Mouse (Mus musculus) CH12.LX (cell line): Measurements from ENCODE around the gene Arhgap5. TPM values are rescaled to one million over a fixed set of nuclear protein-coding genes. Genes with fewer than 3 reads are reported as not detected.

Source experiments
- DNase-seq: peaks from one replicate; pipeline ENCODE4 v3.0.0-alpha.2; 2013; ENCODE audit errors: extremely low read depth
- H3K27ac ChIP-seq: 2 replicates; pipeline ENCODE4 v1.5.1; 2012; ENCODE audit warnings: low read depth, mild to moderate bottlenecking, control low read depth, moderate library complexity; ENCODE audit not compliant: insufficient read depth
- H3K27me3 ChIP-seq: replicated peaks from 2 replicates; pipeline ENCODE3; 2012; ENCODE audit warnings: inconsistent platforms
- H3K36me3 ChIP-seq, 2 experiments: replicated peaks in 1 of 2; 2 replicates each; pipeline versions ENCODE3 to v1.6.1; 2012; ENCODE audit warnings: inconsistent platforms in 1 of 2, low read length in 1 of 2, mild to moderate bottlenecking in 1 of 2, mixed read lengths in 1 of 2, moderate library complexity in 1 of 2; ENCODE audit not compliant: control insufficient read depth in 1 of 2, insufficient read depth in 1 of 2
- H3K4me1 ChIP-seq, 2 experiments: 2 replicates each; pipeline ENCODE4 v1.6.1; 2012; ENCODE audit warnings: inconsistent platforms in 1 of 2, moderate library complexity in 1 of 2; ENCODE audit not compliant: insufficient read depth in 2 of 2, control insufficient read depth in 1 of 2
- H3K4me2 ChIP-seq: 2 replicates; pipeline ENCODE4 v1.6.1; 2012; ENCODE audit warnings: low read depth, mild to moderate bottlenecking, control low read depth; ENCODE audit not compliant: poor library complexity, insufficient read depth, severe bottlenecking
- H3K4me3 ChIP-seq, 3 experiments: fragments of 150-350 bp in 1 of 3; sonication (generic) in 1 of 3; replicated peaks in 1 of 3; 2 replicates each; pipeline versions ENCODE3 to v1.5.1; 2011 to 2012; ENCODE audit warnings: low read depth in 2 of 3, low read length in 2 of 3, mild to moderate bottlenecking in 2 of 3, moderate library complexity in 2 of 3, control low read depth in 1 of 3, improper control_type of control experiment in 1 of 3, inconsistent platforms in 1 of 3, mixed read lengths in 1 of 3; ENCODE audit not compliant: poor library complexity in 1 of 3
- H3K79me2 ChIP-seq: replicated peaks from 2 replicates; pipeline ENCODE4 v1.6.1; 2012; ENCODE audit warnings: mild to moderate bottlenecking, moderate library complexity; ENCODE audit not compliant: control insufficient read depth, poor library complexity, insufficient read depth, severe bottlenecking; ENCODE audit errors: extremely low read depth
- H3K9ac ChIP-seq: 2 replicates; pipeline ENCODE4 v1.6.1; 2012; ENCODE audit warnings: low read depth, mild to moderate bottlenecking, control low read depth, moderate library complexity; ENCODE audit not compliant: insufficient read depth
- H3K9me3 ChIP-seq: replicated peaks from 2 replicates; pipeline ENCODE3; 2012; ENCODE audit warnings: low read length, inconsistent platforms, mixed read lengths
- BHLHE40 ChIP-seq: IDR thresholded peaks from 2 replicates; pipeline ENCODE4 v1.6.1; 2011; ENCODE audit warnings: mild to moderate bottlenecking, low read depth, low read length, improper control_type of control experiment
- CHD2 ChIP-seq: IDR thresholded peaks from 2 replicates; pipeline ENCODE4 v1.6.1; 2011; ENCODE audit warnings: low read length, improper control_type of control experiment
- E2F4 ChIP-seq: IDR thresholded peaks from 2 replicates; pipeline ENCODE4 v1.6.1; 2011; ENCODE audit warnings: low read depth, low read length, improper control_type of control experiment; ENCODE audit not compliant: insufficient replicate concordance
- ELF1 ChIP-seq: IDR thresholded peaks from 2 replicates; pipeline ENCODE4 v1.6.1; 2014; ENCODE audit warnings: low read depth, mild to moderate bottlenecking, inconsistent platforms, low read length, improper control_type of control experiment
- EP300 ChIP-seq: IDR thresholded peaks from 2 replicates; pipeline ENCODE4 v1.6.1; 2011; ENCODE audit warnings: low read length, improper control_type of control experiment
- GABPA ChIP-seq: IDR thresholded peaks from 2 replicates; pipeline ENCODE4 v1.6.1; 2012; ENCODE audit warnings: low read depth, low read length, improper control_type of control experiment, inconsistent platforms; ENCODE audit not compliant: insufficient replicate concordance
- HCFC1 ChIP-seq: IDR thresholded peaks from 2 replicates; pipeline ENCODE4 v1.6.1; 2012; ENCODE audit warnings: low read depth, mild to moderate bottlenecking, inconsistent platforms, low read length, improper control_type of control experiment
- IRF4 ChIP-seq: IDR thresholded peaks from 2 replicates; pipeline ENCODE4 v1.6.1; 2014; ENCODE audit warnings: low read depth, mild to moderate bottlenecking, inconsistent platforms, low read length, improper control_type of control experiment
- JUN ChIP-seq: IDR thresholded peaks from 2 replicates; pipeline ENCODE4 v1.6.1; 2011; ENCODE audit warnings: low read depth, mild to moderate bottlenecking, low read length, improper control_type of control experiment, moderate library complexity; ENCODE audit not compliant: insufficient read depth
- JUND ChIP-seq: conservative IDR thresholded peaks from 2 replicates; pipeline ENCODE4 v1.6.1; 2011; ENCODE audit warnings: low read depth, low read length, improper control_type of control experiment
- MAFK ChIP-seq: IDR thresholded peaks from 2 replicates; pipeline ENCODE4 v1.6.1; 2011; ENCODE audit warnings: low read length, improper control_type of control experiment; ENCODE audit not compliant: insufficient replicate concordance
- MAZ ChIP-seq: IDR thresholded peaks from 2 replicates; pipeline ENCODE4 v1.6.1; 2012; ENCODE audit warnings: low read depth, mild to moderate bottlenecking, inconsistent platforms, low read length, improper control_type of control experiment, moderate library complexity
- MEF2A ChIP-seq: IDR thresholded peaks from 2 replicates; pipeline ENCODE4 v1.6.1; 2014; ENCODE audit warnings: low read depth, mild to moderate bottlenecking, inconsistent platforms, low read length, improper control_type of control experiment, borderline replicate concordance
- MXI1 ChIP-seq: IDR thresholded peaks from 2 replicates; pipeline ENCODE4 v1.6.1; 2011; ENCODE audit warnings: mild to moderate bottlenecking, low read depth, low read length, improper control_type of control experiment
- MYC ChIP-seq: IDR thresholded peaks from 2 replicates; pipeline ENCODE4 v1.6.1; 2011; ENCODE audit warnings: low read depth, mild to moderate bottlenecking, improper control_type of control experiment, low read length
- NELFE ChIP-seq: IDR thresholded peaks from 2 replicates; pipeline ENCODE4 v1.6.1; 2011; ENCODE audit warnings: low read depth, low read length, improper control_type of control experiment
- NRF1 ChIP-seq: IDR thresholded peaks from 2 replicates; pipeline ENCODE4 v1.6.1; 2014; ENCODE audit warnings: low read depth, mild to moderate bottlenecking, inconsistent platforms, low read length, improper control_type of control experiment, moderate library complexity
- POLR2A ChIP-seq: IDR thresholded peaks from 2 replicates; pipeline ENCODE4 v1.6.1; 2011; ENCODE audit warnings: low read depth, mild to moderate bottlenecking, improper control_type of control experiment, low read length
- POLR2AphosphoS2 ChIP-seq: IDR thresholded peaks from 2 replicates; pipeline ENCODE4 v1.6.1; 2011; ENCODE audit warnings: low read depth, low read length, improper control_type of control experiment
- RCOR1 ChIP-seq: conservative IDR thresholded peaks from 2 replicates; pipeline ENCODE4 v1.6.1; 2012; ENCODE audit warnings: low read depth, mild to moderate bottlenecking, inconsistent platforms, low read length, improper control_type of control experiment
- SMC3 ChIP-seq: IDR thresholded peaks from 2 replicates; pipeline ENCODE4 v1.6.1; 2011; ENCODE audit warnings: low read depth, low read length, improper control_type of control experiment
- TBP ChIP-seq: conservative IDR thresholded peaks from 2 replicates; pipeline ENCODE4 v1.6.1; 2011; ENCODE audit warnings: low read depth, low read length, improper control_type of control experiment
- TCF12 ChIP-seq: IDR thresholded peaks from 2 replicates; pipeline ENCODE4 v1.6.1; 2014; ENCODE audit warnings: low read depth, mild to moderate bottlenecking, inconsistent platforms, low read length, improper control_type of control experiment
- UBTF ChIP-seq: IDR thresholded peaks from 2 replicates; pipeline ENCODE4 v1.6.1; 2012; ENCODE audit warnings: low read depth, mild to moderate bottlenecking, inconsistent platforms, low read length, improper control_type of control experiment, moderate library complexity
- USF2 ChIP-seq: conservative IDR thresholded peaks from 2 replicates; pipeline ENCODE4 v1.6.1; 2011; ENCODE audit warnings: low read depth, low read length, improper control_type of control experiment
- ZC3H11A ChIP-seq: IDR thresholded peaks from 2 replicates; pipeline ENCODE4 v1.6.1; 2012; ENCODE audit warnings: low read depth, mild to moderate bottlenecking, inconsistent platforms, low read length, improper control_type of control experiment
- ZKSCAN1 ChIP-seq: IDR thresholded peaks from 2 replicates; pipeline ENCODE4 v1.6.1; 2012; ENCODE audit warnings: low read depth, inconsistent platforms, low read length, improper control_type of control experiment, borderline replicate concordance
- ZNF384 ChIP-seq: IDR thresholded peaks from 2 replicates; pipeline ENCODE4 v1.6.1; 2012; ENCODE audit warnings: low read depth, low read length, improper control_type of control experiment, inconsistent platforms
- dilution Hi-C: fragments of 300-500 bp; cut with MboI; formaldehyde crosslinking; loops from 2 replicates; pipeline ENCODE4 v1.14.3; 2020; ENCODE audit warnings: low sequenced_read_pairs; ENCODE audit not compliant: extremely low pct_unique_long_range_greater_than_20kb, extremely low pct_ligation_motif_present
- in situ Hi-C: fragments of 300-500 bp; cut with MboI; formaldehyde crosslinking; loops from 3 replicates; pipeline ENCODE4 v1.14.3; 2019; ENCODE audit warnings: low sequenced_read_pairs, low pct_ligation_motif_present, low pct_unique_long_range_greater_than_20kb, mixed read lengths
- polyA plus RNA-seq: library from polyadenylated mRNA; unstranded; fragments of >175 nt; gene quantifications from 2 replicates; pipeline ENCODE4 v1.2.1, GENCODE M21; 2012; ENCODE audit warnings: low read depth; ENCODE audit not compliant: insufficient read length
- total RNA-seq, 2 experiments: library from RNA; depleted of rRNA; stranded (reverse); fragments of 300-350 nt in 1 of 2; fragments of >200 nt in 1 of 2; gene quantifications; 2 replicates each; pipeline ENCODE4 v1.2.3; 2012 to 2014

Arhgap5 gene
- total and polyA plus RNA-seq, 3 experiments: 12.0 to 42.7 (median 13.0) TPM

DNA sequence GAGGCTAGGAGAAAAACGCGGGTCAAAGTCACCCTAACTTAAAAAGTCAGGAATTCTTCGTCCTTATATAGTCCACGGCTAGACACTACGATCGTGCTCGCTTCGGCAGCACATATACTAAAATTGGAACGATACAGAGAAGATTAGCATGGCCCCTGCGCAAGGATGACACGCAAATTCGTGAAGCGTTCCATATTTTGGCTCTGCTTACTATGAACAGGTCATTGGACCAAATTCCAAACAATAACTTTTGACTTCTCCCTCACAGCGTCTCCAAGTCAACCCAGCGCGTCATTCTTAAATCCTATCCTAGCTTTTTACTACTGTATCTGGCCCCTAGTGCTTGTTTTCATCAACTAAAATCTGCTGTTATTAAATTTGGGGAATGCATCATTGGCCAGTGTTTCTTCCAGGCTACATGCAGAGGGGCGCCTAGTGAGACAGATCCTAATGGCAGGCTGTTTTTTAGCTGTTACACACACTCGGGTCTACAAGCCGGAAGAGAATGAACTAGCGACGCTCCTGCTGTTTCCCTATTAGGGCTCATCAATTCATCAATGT lies 100.0 kb downstream of the Arhgap5 start:
- peak; percentile 92 for TF ChIP-seq ELF1
- TF ChIP-seq RCOR1: no peak
- TF ChIP-seq ZNF384: no peak
- peak; percentile 99 for TF ChIP-seq TBP
- TF ChIP-seq HCFC1: peak; percentile 15
- TF ChIP-seq MAZ: no peak
- TF ChIP-seq IRF4: no peak
- TF ChIP-seq USF2: no peak
- peak; percentile 95 for TF ChIP-seq MAFK
- peak; percentile 54; the same call in 1 of the 2 replicates for TF ChIP-seq MEF2A
- peak; percentile 72 for TF ChIP-seq NRF1
- no peak for TF ChIP-seq UBTF
- no peak for TF ChIP-seq ZC3H11A
- no peak for TF ChIP-seq POLR2A
- TF ChIP-seq MXI1: peak; percentile 64; the same call in 1 of the 2 replicates
- TF ChIP-seq JUN: no peak
- TF ChIP-seq POLR2AphosphoS2: no peak
- TF ChIP-seq, all 38 proteins: peak for 7
- peak; percentile 78 for DNase-seq
- Histone ChIP-seq H3K9me3 (peaks cover 4% of the 10 kb centered on the region), H3K4me3 (peak overlapping the region; percentile 85 to 93 (median 90)), H3K36me3 (no peaks in the 10 kb centered on the region), H3K27me3 (no peaks in the 10 kb centered on the region), H3K27ac (peak overlapping the region; percentile 37), H3K4me2 (peak overlapping the region; percentile 90), H3K4me1 (peaks cover 3 to 15% of the 10 kb centered on the region in 2 experiments; a peak in 3 of 4 replicates), H3K79me2 (no peaks in the 10 kb centered on the region), H3K9ac (peak overlapping the region; percentile 72; the same call in 1 of the 2 replicates)
- in situ Hi-C loops: loop anchor here (25.0 kb wide), 1 partner anchor 216 kb away; no protein-coding TSS in a partner anchor
- dilution Hi-C loops: no loop called here

DNA sequence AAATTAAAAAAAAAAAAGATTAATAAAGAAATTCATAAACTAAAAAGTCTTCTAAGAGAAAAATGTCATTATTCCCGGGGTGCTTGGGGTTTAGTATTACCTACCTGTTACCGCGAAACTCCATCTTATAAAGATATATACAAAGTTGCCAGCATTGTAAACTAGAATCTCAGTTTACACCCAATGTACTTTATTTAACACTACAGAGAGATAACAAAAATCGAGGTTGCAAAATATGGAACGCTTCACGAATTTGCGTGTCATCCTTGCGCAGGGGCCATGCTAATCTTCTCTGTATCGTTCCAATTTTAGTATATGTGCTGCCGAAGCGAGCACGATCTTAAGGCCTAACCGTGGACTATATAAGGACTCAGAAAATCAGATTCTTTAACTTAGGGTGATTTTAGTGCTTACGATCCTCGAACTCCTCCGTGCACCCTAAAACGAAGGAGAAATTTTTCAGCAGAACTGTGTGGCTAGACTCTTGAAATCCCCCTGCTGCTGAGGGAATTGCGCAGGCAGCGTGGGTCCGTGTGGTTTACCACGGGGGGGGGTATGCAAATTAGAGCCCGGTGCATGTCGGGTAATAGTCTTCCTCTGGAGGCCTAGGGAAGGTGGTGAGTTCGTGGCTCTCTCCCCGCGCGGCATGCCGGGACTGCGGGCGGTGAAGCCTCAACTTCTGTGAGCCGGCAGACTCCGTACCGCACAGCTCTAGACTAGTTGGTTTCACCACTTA lies 100.7 kb downstream of the Arhgap5 start:
- H3K9ac ChIP-seq: peak overlapping the region; percentile 72; the same call in 1 of the 2 replicates
- H3K27me3 ChIP-seq: no peaks in the 10 kb centered on the region
- H3K9me3 ChIP-seq: peaks cover 2% of the 10 kb centered on the region
- peak overlapping the region; percentile 90 for H3K4me2 ChIP-seq
- H3K4me3 ChIP-seq: peak overlapping the region; percentile 71 to 93 (median 85)
- peak overlapping the region; percentile 39; the same call in 1 of the 2 replicates for H3K27ac ChIP-seq
- no peaks in the 10 kb centered on the region for H3K36me3 ChIP-seq
- dilution Hi-C loops (no loop called here), in situ Hi-C loops (loop anchor here (25.0 kb wide), 1 partner anchor 217 kb away; no protein-coding TSS in a partner anchor)
- peak; percentile 92 for DNase-seq
- H3K4me1 ChIP-seq: peaks cover 3 to 15% of the 10 kb centered on the region in 2 experiments; a peak in 3 of 4 replicates
- no peaks in the 10 kb centered on the region for H3K79me2 ChIP-seq
- TF ChIP-seq MYC: 0 out of 2 replicates have a peak, but pooled peaks have one; percentile 19
- TF ChIP-seq POLR2A: peak; percentile 89
- TF ChIP-seq GABPA: no peak
- peak; percentile 65; the same call in 1 of the 2 replicates for TF ChIP-seq NELFE
- TF ChIP-seq CHD2: no peak
- peak; percentile 99 for TF ChIP-seq TBP
- TF ChIP-seq HCFC1: no peak; the same call in 1 of the 2 replicates
- TF ChIP-seq NRF1: peak; percentile 62
- TF ChIP-seq MEF2A: peak; percentile 42; the same call in 1 of the 2 replicates
- TF ChIP-seq ELF1: peak; percentile 87
- no peak for TF ChIP-seq BHLHE40
- no peak for TF ChIP-seq SMC3
- 0 out of 2 replicates have a peak, but pooled peaks have one; percentile 8 for TF ChIP-seq USF2
- TF ChIP-seq JUND: no peak
- TF ChIP-seq UBTF: no peak
- no peak for TF ChIP-seq ZKSCAN1
- TF ChIP-seq TCF12: peak; percentile 68
- no peak for TF ChIP-seq RCOR1
- no peak for TF ChIP-seq JUN
- TF ChIP-seq EP300: no peak
- TF ChIP-seq MAZ: peak; percentile 99
- peak; percentile 41; the same call in 1 of the 2 replicates for TF ChIP-seq E2F4
